Comparison of ENCODE assay signal across 19 mouse cellular contexts in the genomic region with DNA sequence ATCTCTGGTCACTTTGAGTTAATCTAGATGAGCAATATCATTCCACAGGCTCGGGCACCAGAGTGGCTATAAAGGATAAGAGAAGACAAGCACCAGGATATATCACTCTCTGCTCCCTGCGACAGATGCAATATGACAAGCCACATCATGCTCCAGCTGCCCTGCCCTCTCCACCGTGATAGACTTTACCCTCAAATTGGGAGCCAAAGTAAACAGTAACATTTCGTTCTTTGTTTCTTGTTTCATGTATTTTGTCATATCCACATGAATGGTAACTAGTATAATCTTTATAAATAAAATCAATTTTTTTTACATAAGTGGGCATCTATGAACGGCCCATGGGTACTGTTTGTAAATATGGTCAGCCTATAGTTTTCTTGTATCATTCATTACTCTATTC.
DNase-seq lines count a peak whose midpoint lies in the region; ATAC-seq and TF ChIP-seq lines count a peak whose summit lies in the region.
"Had no signal": no experiment of that assay in that cellular context is flagged by ENCODE, and none has a peak within 500 bp of the region (broad histone marks: within the 10 kb centered on the region; RNA-seq: fewer than 3 reads in every experiment).

No protein-coding gene starts in this region.

- TF ChIP-seq CTCF in liver, adult 2 months (IDR thresholded peaks at IDR 0.05; ENCODE audit: low read depth, low read length): no peak
- TF ChIP-seq CTCF in liver, postnatal 0 days (IDR thresholded peaks at IDR 0.05; ENCODE audit: low read depth): no peak

- ATAC-seq in liver, postnatal 0 days: no peak
- ATAC-seq: activated CD4-positive, CD25-positive, alpha-beta regulatory T cell, adult 4 months; CD4-positive, CD25-positive, alpha-beta regulatory T cell, adult 4 months; Patski had no signal

- H3K79me2 ChIP-seq in liver, adult 2 months (ENCODE audit: control insufficient read depth, insufficient read depth, low read length): no peaks in the 10 kb centered on the region

- no peak overlapping the region for H3K4me2 ChIP-seq in liver, postnatal 0 days (ENCODE audit: low read depth, low read length)

- peak overlapping the region; percentile 64; the same call in 1 of the 2 replicates for H3K27ac ChIP-seq in liver, adult 2 months (replicated peaks; ENCODE audit: insufficient read depth, low read depth, low read length)
- no peak overlapping the region for H3K27ac ChIP-seq in liver, postnatal 0 days (ENCODE audit: low read depth)

- TF ChIP-seq EP300 in liver, postnatal 0 days (IDR thresholded peaks at IDR 0.05; ENCODE audit: low read depth): no peak

- no peaks in the 10 kb centered on the region for H3K36me3 ChIP-seq in liver, adult 2 months (ENCODE audit: control insufficient read depth, insufficient read depth, low read length)
- no peaks in the 10 kb centered on the region for H3K36me3 ChIP-seq in liver, postnatal 0 days (replicated peaks; ENCODE audit: insufficient read depth, low read length)
- H3K36me3 ChIP-seq: G1E had no signal

- peak; percentile 92 for DNase-seq in liver, adult 2 months (ENCODE audit: extremely low read depth, low read depth, low spot score)
- DNase-seq in liver, postnatal 0 days: no peak
- peak; percentile 22 for DNase-seq in large intestine, adult 2 months (ENCODE audit: low read depth, low spot score)
- DNase-seq in spleen, adult 12 weeks (ENCODE audit: low spot score): no peak
- DNase-seq: adrenal gland, adult 2 months; adrenal gland, adult 8-10 months; adrenal gland, postnatal 10 days; adrenal gland, postnatal 14 days; adrenal gland, postnatal 25 days; adrenal gland, postnatal 36 days; B cell, adult 2 months; cerebellum, adult 11 months; cerebellum, adult 11-12 months; cerebellum, adult 18-20 months had no signal

- TF ChIP-seq POLR2A in liver, adult 2 months (IDR thresholded peaks at IDR 0.05; ENCODE audit: extremely low read depth, insufficient read depth, low read length): no peak

- H3K4me1 ChIP-seq in liver, adult 2 months (ENCODE audit: control insufficient read depth, insufficient read depth, low read length): peaks cover 5% of the 10 kb centered on the region
- no peaks in the 10 kb centered on the region for H3K4me1 ChIP-seq in liver, postnatal 0 days (ENCODE audit: insufficient read depth)

- no peaks in the 10 kb centered on the region for H3K27me3 ChIP-seq in liver, adult 2 months (ENCODE audit: control insufficient read depth, insufficient read depth, low read length)
- H3K27me3 ChIP-seq in liver, postnatal 0 days (ENCODE audit: insufficient read depth, low read length): no peaks in the 10 kb centered on the region
- H3K27me3 ChIP-seq: CH12.LX had no signal

- H3K9ac ChIP-seq in liver, adult 2 months (ENCODE audit: low read depth, low read length): no peak overlapping the region
- H3K9ac ChIP-seq in liver, postnatal 0 days (replicated peaks): no peak overlapping the region

- WGBS in liver, adult 2 months: 29% methylated on average over 5 of the region's 5 CpGs
- WGBS in liver, postnatal 0 days (ENCODE audit: insufficient replicate concordance): 62% methylated on average over 5 of the region's 5 CpGs
- 35% methylated on average over 5 of the region's 5 CpGs for WGBS in large intestine, adult 2 months

- no peaks in the 10 kb centered on the region for H3K9me3 ChIP-seq in liver, postnatal 0 days (ENCODE audit: low read length)
- H3K9me3 ChIP-seq: G1E had no signal

- H3K4me3 ChIP-seq in liver, adult 2 months (ENCODE audit: insufficient read depth, low read depth, low read length): no peak overlapping the region
- H3K4me3 ChIP-seq in liver, postnatal 0 days (ENCODE audit: low read depth, low read length): no peak overlapping the region

Comparison
In these comparisons a context has a peak if more than half of its experiments do, and no peak if none do; other contexts are left out.
1. DNase-seq: peak in liver, adult 2 months (single experiment) and large intestine, adult 2 months (single experiment); none in liver, postnatal 0 days (single experiment) and spleen, adult 12 weeks (single experiment).